Mouse (Mus musculus): ENCODE measurements around the gene Tmem11.

DNA sequence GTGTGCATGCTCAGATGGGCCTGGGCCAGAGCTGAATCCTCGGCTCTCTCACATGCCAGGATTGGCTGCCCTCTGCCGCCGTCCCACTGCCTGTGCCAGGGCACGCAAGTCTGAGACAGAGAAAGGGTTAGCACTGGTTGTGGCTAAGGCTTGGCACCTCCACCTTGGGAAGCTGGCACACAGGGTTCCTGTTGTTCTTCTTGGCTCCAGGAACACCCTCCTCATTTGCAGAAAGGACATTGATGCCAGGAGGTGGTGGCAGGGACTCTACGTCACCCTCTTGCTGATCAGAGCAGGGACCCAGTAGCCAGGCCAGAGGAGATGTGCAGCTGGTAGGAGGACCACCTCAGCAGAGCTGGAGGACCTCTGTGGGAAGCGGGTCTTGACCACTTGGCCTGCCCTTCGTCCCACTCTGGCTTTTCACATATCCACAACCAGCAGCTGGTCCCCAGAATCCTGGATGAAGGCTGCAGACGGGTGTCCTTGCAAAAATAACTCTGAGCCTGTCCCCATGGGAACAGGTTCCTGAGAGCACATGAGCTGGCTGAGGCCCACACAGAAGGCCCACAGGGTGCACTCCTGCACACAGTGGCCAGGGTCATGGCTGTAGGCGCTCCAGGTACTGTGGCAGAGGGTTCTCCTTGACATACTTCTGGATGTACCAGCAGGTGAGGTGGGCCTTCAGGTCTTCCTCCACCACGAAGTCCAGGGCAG is 26.5 kb upstream of the Tmem11 start:
- TF ChIP-seq CTCF (IDR thresholded peaks at IDR 0.05; ENCODE audit: control insufficient read depth, insufficient read depth, insufficient replicate concordance, low read depth, low read length) (no peak), POLR2A (IDR thresholded peaks at IDR 0.05; ENCODE audit: control insufficient read depth, low read depth, low read length) (0 out of 2 replicates have a peak, but pooled peaks have one; percentile 19)
